Mouse (Mus musculus) stomach, postnatal 0 days (tissue): Measurements from ENCODE around the gene Ccdc32.

ENCODE experiments used
- CTCF ChIP-seq: IDR thresholded peaks from 2 replicates; pipeline ENCODE4 v1.5.1; 2016; ENCODE audit warnings: antibody characterized with exemption, low read depth, mild to moderate bottlenecking, moderate library complexity
- EP300 ChIP-seq: optimal IDR thresholded peaks from 2 replicates; pipeline ENCODE3; 2016; ENCODE audit warnings: antibody characterized with exemption

DNA sequence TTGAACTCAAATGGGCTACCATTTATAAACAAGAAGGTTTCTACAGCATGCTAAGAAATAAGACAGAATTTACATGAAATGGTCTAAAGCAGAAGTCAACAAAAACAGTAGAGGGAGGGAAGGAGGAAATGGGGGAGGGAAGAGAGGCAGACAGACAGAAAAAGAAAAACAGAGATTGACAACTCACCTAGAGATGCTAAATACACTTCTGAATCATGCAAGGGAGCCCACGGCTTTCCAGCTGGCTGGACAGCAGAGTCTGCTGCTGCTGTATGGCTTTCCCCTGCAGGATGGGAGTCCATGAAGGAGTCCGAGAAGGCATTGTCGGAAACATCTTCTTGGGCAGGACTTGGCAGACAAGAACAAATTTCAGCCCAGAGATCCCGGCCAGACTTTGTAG lies 2.2 kb downstream of the Ccdc32 start:
- TF ChIP-seq EP300 = no peak
- TF ChIP-seq CTCF = no peak
